Mouse (Mus musculus) brain, embryonic 14.5 days (tissue): Measurements from ENCODE around the gene Tcap.

Experiments used
- CTCF ChIP-seq: fragments of 200-500 bp; IDR thresholded peaks from 2 replicates; pipeline ENCODE4 v1.5.1; 2012; ENCODE audit warnings: inconsistent platforms, mild to moderate bottlenecking, moderate library complexity, borderline replicate concordance; ENCODE audit not compliant: insufficient read depth, insufficient read length; ENCODE audit errors: extremely low read depth
- POLR2A ChIP-seq: fragments of 200-500 bp; IDR thresholded peaks from 2 replicates; pipeline ENCODE4 v1.6.1; 2012; ENCODE audit warnings: mild to moderate bottlenecking, inconsistent platforms, borderline replicate concordance; ENCODE audit not compliant: poor library complexity, insufficient read depth, insufficient read length, severe bottlenecking; ENCODE audit errors: extremely low read depth

DNA sequence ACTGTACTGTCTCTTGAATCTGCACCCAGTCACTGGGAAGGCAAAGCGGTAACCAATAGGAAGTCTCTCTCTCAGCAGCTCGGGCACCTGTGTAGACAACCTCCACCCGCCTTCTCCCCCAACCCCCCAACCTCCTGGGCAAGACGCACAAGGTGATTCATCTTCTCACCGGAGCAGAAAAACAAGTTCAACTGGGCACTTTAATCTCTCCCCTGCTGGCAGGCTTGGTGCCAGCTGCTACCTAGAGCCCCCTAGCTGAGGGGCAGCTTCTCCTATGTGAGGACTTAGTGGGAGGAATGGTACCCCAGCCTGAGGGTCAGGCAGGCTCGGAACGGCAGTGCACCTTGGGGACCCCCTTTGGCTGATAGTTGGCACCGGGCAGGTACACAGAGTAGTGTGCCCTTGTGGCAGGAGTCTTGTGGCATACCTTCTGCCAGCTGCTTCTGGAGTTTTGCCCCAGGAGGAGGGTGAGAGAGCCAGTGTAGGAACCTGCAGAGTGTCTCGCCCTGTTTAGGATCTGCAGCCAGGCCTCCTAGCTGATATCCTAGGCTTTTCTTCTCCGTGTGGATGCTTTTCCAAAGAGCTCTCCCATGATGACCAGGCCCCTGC, 35.4 kb downstream of the Tcap start:
- no peak for TF ChIP-seq CTCF
- no peak for TF ChIP-seq POLR2A
